Mouse (Mus musculus): Measurements from ENCODE around the gene Ptprq.

Gene Ptprq

GRCm38 (mm10) chr10:107628104-107628503, 91.7 kb downstream of the Ptprq start:
- no peak for DNase-seq (ENCODE audit: low spot score)

- DNase-seq (ENCODE audit: low spot score), result no peak
These were observed 93.2 kb downstream of the Ptprq start for GRCm38 (mm10) chr10:107626648-107627047.

GRCm38 (mm10) chr10:107624211-107624610, 95.6 kb downstream of the Ptprq start:
- no peak for DNase-seq (ENCODE audit: low spot score)

- no peak for DNase-seq (ENCODE audit: low spot score)
These were observed 104.4 kb downstream of the Ptprq start for GRCm38 (mm10) chr10:107615460-107615859.

GRCm38 (mm10) chr10:107601371-107601770, 118.5 kb downstream of the Ptprq start:
- DNase-seq (ENCODE audit: low spot score), result no peak

- DNase-seq (ENCODE audit: low spot score), result no peak
These were observed 136.5 kb downstream of the Ptprq start for GRCm38 (mm10) chr10:107583360-107583759.

GRCm38 (mm10) chr10:107569044-107569443, 150.8 kb downstream of the Ptprq start:
- no peak for DNase-seq (ENCODE audit: low spot score)

- DNase-seq (ENCODE audit: low spot score), result no peak
These were observed 151.6 kb downstream of the Ptprq start for GRCm38 (mm10) chr10:107568261-107568660.

- no peak for DNase-seq (ENCODE audit: low spot score)
These were observed 157.0 kb downstream of the Ptprq start for GRCm38 (mm10) chr10:107562875-107563274.

- no peak for DNase-seq (ENCODE audit: low spot score)
These were observed 159.0 kb downstream of the Ptprq start for GRCm38 (mm10) chr10:107560881-107561280.

- no peak for DNase-seq (ENCODE audit: low spot score)
These were observed 176.8 kb downstream of the Ptprq start for GRCm38 (mm10) chr10:107543026-107543425.

GRCm38 (mm10) chr10:107528758-107529157, 191.1 kb downstream of the Ptprq start:
- no peak for DNase-seq (ENCODE audit: low spot score)

GRCm38 (mm10) chr10:107519216-107519615, 200.6 kb downstream of the Ptprq start:
- DNase-seq (ENCODE audit: low spot score), result no peak

- no peak for DNase-seq (ENCODE audit: low spot score)
These were observed 203.2 kb downstream of the Ptprq start for GRCm38 (mm10) chr10:107516641-107517040.

- no peak for DNase-seq (ENCODE audit: low spot score)
These were observed 205.1 kb downstream of the Ptprq start for GRCm38 (mm10) chr10:107514735-107515134.

- DNase-seq (ENCODE audit: low spot score), result no peak
These were observed 213.5 kb downstream of the Ptprq start for GRCm38 (mm10) chr10:107506397-107506796.

- no peak for DNase-seq (ENCODE audit: low spot score)
These were observed 216.4 kb downstream of the Ptprq start for GRCm38 (mm10) chr10:107503430-107503829.

- no peak for DNase-seq (ENCODE audit: low spot score)
These were observed 217.7 kb downstream of the Ptprq start for GRCm38 (mm10) chr10:107502193-107502592.

- no peak for DNase-seq (ENCODE audit: low spot score)
These were observed 220.2 kb downstream of the Ptprq start for GRCm38 (mm10) chr10:107499656-107500055.

GRCm38 (mm10) chr10:107496402-107496801, 223.4 kb downstream of the Ptprq start:
- no peak for DNase-seq (ENCODE audit: low spot score)

GRCm38 (mm10) chr10:107494568-107494967, 225.3 kb downstream of the Ptprq start, which contains the start of gene Myf6:
Gene Myf6, minus strand, starts transcription at chr10:107494737.
- DNase-seq (ENCODE audit: low spot score), result no peak

- no peak for DNase-seq (ENCODE audit: low spot score)
These were observed 226.0 kb downstream of the Ptprq start for GRCm38 (mm10) chr10:107493580-107494474.

GRCm38 (mm10) chr10:107492867-107493579, 226.8 kb downstream of the Ptprq start:
- no peak for DNase-seq (ENCODE audit: low spot score)

Measured in urinary bladder, postnatal 14 days (tissue).